Mouse (Mus musculus): ENCODE data around the gene Rgs12.

Gene Rgs12

GRCm38 (mm10) chr5:35070314-35070713 lies 121.1 kb downstream of the Rgs12 start:
- in situ Hi-C loops (cut with MboI, MseI) = loop anchor here in 1 of 2 experiments (25.0 kb wide), 1 partner anchor 1483 kb away; no protein-coding TSS in a partner anchor

GRCm38 (mm10) chr5:35070953-35071352 lies 121.7 kb downstream of the Rgs12 start:
- in situ Hi-C loops (cut with MboI, MseI) = loop anchor here in 1 of 2 experiments (25.0 kb wide), 1 partner anchor 1484 kb away; no protein-coding TSS in a partner anchor

- in situ Hi-C loops (cut with MboI, MseI) = loop anchor here in 1 of 2 experiments (25.0 kb wide), 1 partner anchor 1485 kb away; no protein-coding TSS in a partner anchor
Observed at GRCm38 (mm10) chr5:35071855-35072254, 122.6 kb downstream of the Rgs12 start.

GRCm38 (mm10) chr5:35073235-35073634 lies 124.0 kb downstream of the Rgs12 start:
- in situ Hi-C loops (cut with MboI, MseI) = loop anchor here in 1 of 2 experiments (25.0 kb wide), 1 partner anchor 1486 kb away; no protein-coding TSS in a partner anchor

- in situ Hi-C loops (cut with MboI, MseI) = loop anchor here in 1 of 2 experiments (25.0 kb wide), 1 partner anchor 1487 kb away; no protein-coding TSS in a partner anchor
Observed at GRCm38 (mm10) chr5:35073992-35074391, 124.7 kb downstream of the Rgs12 start.

- in situ Hi-C loops (cut with MboI, MseI) = no loop called here
Observed at GRCm38 (mm10) chr5:35076369-35076768, 127.1 kb downstream of the Rgs12 start.

GRCm38 (mm10) chr5:35079101-35079500 lies 129.9 kb downstream of the Rgs12 start:
- in situ Hi-C loops (cut with MboI, MseI) = no loop called here

- in situ Hi-C loops (cut with MboI, MseI) = no loop called here
Observed at GRCm38 (mm10) chr5:35084913-35085312, 135.7 kb downstream of the Rgs12 start.

- in situ Hi-C loops (cut with MboI, MseI) = no loop called here
Observed at GRCm38 (mm10) chr5:35088785-35089613, 139.8 kb downstream of the Rgs12 start.
